Mouse (Mus musculus): ENCODE data around the gene 1700113H08Rik.

DNA sequence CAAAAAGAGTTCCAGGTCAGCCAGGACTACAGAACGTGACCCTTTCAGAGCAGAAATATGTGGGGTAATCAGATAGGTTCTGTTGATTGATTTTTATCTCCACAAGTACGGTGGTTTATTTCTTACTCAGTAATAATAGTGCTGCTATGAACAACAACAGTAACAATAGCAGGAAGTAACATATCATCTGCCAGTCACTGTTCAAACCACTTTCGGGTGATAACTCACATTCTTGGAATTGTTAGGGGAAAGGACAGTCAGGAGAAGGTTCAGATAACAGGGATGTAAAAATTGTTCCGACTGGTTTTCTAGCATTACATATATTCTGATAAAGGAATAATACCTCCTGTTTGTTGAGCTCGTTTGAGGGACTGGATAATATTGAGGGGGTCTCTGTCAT lies 42.4 kb upstream of the 1700113H08Rik start:
- TF ChIP-seq CTCF (IDR thresholded peaks at IDR 0.05; ENCODE audit: low read depth) (no peak), EP300 (IDR thresholded peaks at IDR 0.05; ENCODE audit: low read depth) (no peak)

All from liver, embryonic 14.5 days (tissue).